Mouse (Mus musculus) liver, postnatal 0 days (tissue): ENCODE measurements around the gene Lrrk2. TPM values are rescaled to one million over a fixed set of nuclear protein-coding genes. Genes with fewer than 3 reads are reported as not detected.

ENCODE experiments used
- ATAC-seq: fragments of 200-750 bp; cut with Nextera tagmentation; 2 replicates; pipeline ENCODE4 v1.8.0; 2017; ENCODE audit warnings: mild to moderate bottlenecking, moderate library complexity
- DNase-seq: peaks from one replicate; pipeline ENCODE4 v3.0.0-alpha.2; 2016
- H3K27ac ChIP-seq: fragments of 300-500 bp; sonication (generic); 2 replicates; pipeline ENCODE4 v1.5.1; 2014; ENCODE audit warnings: antibody characterized with exemption, moderate library complexity, mild to moderate bottlenecking, low read depth
- H3K27me3 ChIP-seq: fragments of 300-500 bp; sonication (generic); 2 replicates; pipeline ENCODE4 v1.6.1; 2014; ENCODE audit warnings: low read length, control low read depth, mixed read lengths; ENCODE audit not compliant: insufficient read depth
- H3K36me3 ChIP-seq: fragments of 300-500 bp; sonication (generic); replicated peaks from 2 replicates; pipeline ENCODE4 v1.6.1; 2014; ENCODE audit warnings: mild to moderate bottlenecking, control low read depth, low read length, moderate library complexity, mixed read lengths; ENCODE audit not compliant: insufficient read depth
- H3K4me1 ChIP-seq: fragments of 300-500 bp; sonication (generic); 2 replicates; pipeline ENCODE4 v1.6.1; 2014; ENCODE audit warnings: antibody characterized with exemption, mild to moderate bottlenecking, control low read depth; ENCODE audit not compliant: insufficient read depth
- H3K4me2 ChIP-seq: fragments of 300-500 bp; sonication (generic); 2 replicates; pipeline ENCODE4 v1.6.1; 2014; ENCODE audit warnings: low read depth, mild to moderate bottlenecking, low read length, moderate library complexity, mixed read lengths
- H3K4me3 ChIP-seq: fragments of 300-500 bp; sonication (generic); 2 replicates; pipeline ENCODE4 v1.5.1; 2014; ENCODE audit warnings: low read depth, low read length
- H3K9ac ChIP-seq: fragments of 300-500 bp; sonication (generic); replicated peaks from 2 replicates; pipeline ENCODE4 v1.6.1; 2014; ENCODE audit warnings: mild to moderate bottlenecking, moderate library complexity
- H3K9me3 ChIP-seq: fragments of 300-500 bp; sonication (generic); 2 replicates; pipeline ENCODE4 v1.6.1; 2016; ENCODE audit warnings: mild to moderate bottlenecking, control low read depth, low read length, mixed read lengths
- CTCF ChIP-seq: sonication (generic); IDR thresholded peaks from 2 replicates; pipeline ENCODE4 v1.5.1; 2016; ENCODE audit warnings: antibody characterized with exemption, low read depth
- EP300 ChIP-seq: IDR thresholded peaks from 2 replicates; pipeline ENCODE4 v1.6.1; 2016; ENCODE audit warnings: antibody characterized with exemption, low read depth, mild to moderate bottlenecking
- WGBS: fragments of 180-500 bp; shearing (Covaris S2); extraction: QIAGEN DNeasy Blood & Tissue Kit; methylation state at CpG from one replicate; pipeline ENCODE4 v1.1.7; 2014; ENCODE audit not compliant: insufficient replicate concordance; 5-methylcytosine and 5-hydroxymethylcytosine counted together
- polyA plus RNA-seq: library from polyadenylated mRNA; unstranded; fragments of >200 nt; fragmentation: Nextera tagmentation; extraction: Ambion mirVana; gene quantifications from 2 replicates; pipeline ENCODE4 v1.2.1, GENCODE M21; 2015

The Lrrk2 gene
- polyA plus RNA-seq, 1 experiment from 2014 or later, result 1.8 TPM

DNA sequence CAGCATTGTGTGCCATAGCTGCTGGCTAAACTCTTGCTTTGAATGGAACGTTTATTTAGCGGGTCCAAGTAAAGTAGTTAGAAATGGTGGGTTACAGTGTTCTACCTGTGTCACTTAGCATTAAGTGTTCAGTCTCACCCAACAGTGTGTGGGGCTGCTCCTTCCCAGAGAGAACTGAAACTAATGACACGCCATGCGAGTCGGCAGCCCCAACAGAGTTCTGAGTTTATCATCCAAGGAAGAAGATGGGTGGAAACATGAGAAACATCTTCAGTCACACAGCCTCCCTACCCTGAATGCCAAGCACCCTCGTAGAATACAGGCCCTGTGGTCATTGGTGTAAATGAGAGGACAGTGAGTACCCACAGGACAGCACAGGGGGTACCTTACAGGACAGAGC, 14.7 kb upstream of the Lrrk2 start:
- no peaks in the 10 kb centered on the region for H3K36me3 ChIP-seq
- no peak for TF ChIP-seq CTCF
- TF ChIP-seq EP300, result no peak
- H3K9ac ChIP-seq, result no peak overlapping the region
- no peak overlapping the region for H3K4me2 ChIP-seq
- DNase-seq (no peak), ATAC-seq (no peak)
- peaks cover 3% of the 10 kb centered on the region; the same call in 1 of the 2 replicates for H3K9me3 ChIP-seq
- H3K4me1 ChIP-seq, result no peaks in the 10 kb centered on the region
- no peak overlapping the region for H3K27ac ChIP-seq
- H3K4me3 ChIP-seq, result no peak overlapping the region
- H3K27me3 ChIP-seq, result no peaks in the 10 kb centered on the region
- 74% methylated on average over 6 of the region's 6 CpGs for WGBS

DNA sequence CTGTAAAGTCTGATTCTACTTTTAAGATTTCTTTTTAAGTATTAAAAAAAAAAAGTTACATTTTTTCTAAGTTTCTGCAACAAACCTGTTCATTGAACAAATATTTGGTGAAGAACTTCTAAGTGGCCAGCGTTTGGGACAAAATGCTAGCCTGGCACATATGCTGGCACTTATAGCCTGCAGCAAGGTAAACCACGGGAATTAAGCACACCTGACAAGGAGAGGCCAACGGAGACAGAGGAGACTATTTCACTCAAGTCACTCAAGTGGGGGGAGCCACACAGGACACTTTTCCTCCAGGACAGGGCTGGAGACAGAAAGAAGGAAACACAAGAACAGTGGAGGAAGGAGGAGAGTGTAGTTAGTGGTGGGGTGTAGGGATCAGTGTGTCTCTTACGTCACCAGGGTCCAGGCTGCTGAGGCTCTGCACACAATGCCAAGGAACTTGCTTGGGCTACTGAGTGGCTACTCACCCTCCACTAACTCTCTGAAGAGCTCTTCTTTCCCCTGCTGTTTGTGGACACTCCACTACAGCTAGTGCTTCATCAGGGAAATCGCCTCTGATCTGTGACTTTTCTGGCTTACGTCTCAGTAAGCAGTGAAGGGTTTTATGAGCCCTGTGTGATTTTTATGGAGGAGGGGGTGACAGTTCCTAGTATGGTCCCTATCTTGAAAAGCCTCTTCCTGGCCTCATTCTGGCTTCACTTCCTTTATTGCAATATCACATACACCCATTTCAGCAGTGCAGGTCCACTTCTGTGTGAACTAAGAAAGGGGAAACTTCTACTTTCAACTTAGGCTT, 12.5 kb upstream of the Lrrk2 start:
- ATAC-seq (peak; percentile 45; the same call in 1 of the 2 replicates), DNase-seq (no peak)
- TF ChIP-seq EP300, result no peak
- no peak for TF ChIP-seq CTCF
- Histone ChIP-seq H3K9ac (no peak overlapping the region), H3K27ac (0 out of 2 replicates have a peak overlapping the region, but pooled peaks have one; percentile 12), H3K4me2 (peak overlapping the region; percentile 0; the same call in 1 of the 2 replicates), H3K4me3 (no peak overlapping the region), H3K36me3 (no peaks in the 10 kb centered on the region), H3K4me1 (no peaks in the 10 kb centered on the region), H3K27me3 (no peaks in the 10 kb centered on the region), H3K9me3 (peaks cover 3% of the 10 kb centered on the region; the same call in 1 of the 2 replicates)
- 57% methylated on average over 6 of the region's 6 CpGs for WGBS

DNA sequence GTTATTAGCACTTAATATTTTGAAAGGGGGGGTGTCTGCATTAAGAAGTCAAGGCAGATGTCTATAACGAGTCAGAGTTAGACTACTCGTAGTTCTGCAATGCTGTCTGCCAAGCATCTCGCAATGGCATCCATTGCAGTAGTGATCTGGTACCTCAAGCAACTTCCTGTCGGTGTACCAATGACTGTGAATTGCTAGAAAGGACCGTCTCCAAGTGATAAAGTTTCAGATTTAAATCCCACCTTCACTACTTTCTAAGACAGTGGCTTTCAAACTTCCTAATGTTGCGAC, 12.0 kb upstream of the Lrrk2 start:
- no peak overlapping the region for H3K4me2 ChIP-seq
- 58% methylated on average over 6 of the region's 6 CpGs for WGBS
- no peak for TF ChIP-seq CTCF
- TF ChIP-seq EP300, result no peak
- no peak overlapping the region for H3K4me3 ChIP-seq
- H3K27me3 ChIP-seq, result no peaks in the 10 kb centered on the region
- H3K4me1 ChIP-seq, result no peaks in the 10 kb centered on the region
- H3K9me3 ChIP-seq, result peaks cover 1% of the 10 kb centered on the region; the same call in 1 of the 2 replicates
- DNase-seq (peak; percentile 18), ATAC-seq (no peak; the same call in 1 of the 2 replicates)
- H3K27ac ChIP-seq, result peak overlapping the region; percentile 12; the same call in 1 of the 2 replicates
- H3K36me3 ChIP-seq, result no peaks in the 10 kb centered on the region
- H3K9ac ChIP-seq, result no peak overlapping the region

DNA sequence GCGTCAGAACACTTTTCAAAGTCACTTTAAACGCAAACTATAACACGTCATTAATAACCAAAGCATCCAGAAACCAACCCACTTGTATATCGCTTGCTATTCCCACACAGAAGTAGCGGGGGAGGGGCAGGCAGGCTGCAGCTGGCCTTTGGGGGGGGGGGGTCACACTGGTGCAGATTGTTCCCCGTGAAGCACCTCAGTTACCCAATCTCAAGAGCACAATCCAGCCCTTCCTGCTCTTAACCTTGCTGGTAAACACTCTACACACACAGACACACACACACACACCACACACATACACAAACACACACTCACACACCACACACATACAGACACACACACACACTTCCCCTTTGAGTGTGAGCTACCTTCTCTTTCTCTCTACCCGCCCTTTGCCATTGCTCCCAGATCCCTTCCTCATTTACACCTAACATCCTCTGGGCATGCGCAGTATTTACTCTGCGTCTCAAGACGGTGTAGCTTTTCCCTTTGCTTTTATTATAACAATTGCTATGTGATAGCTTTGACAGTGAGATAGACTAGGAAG, 8.3 kb upstream of the Lrrk2 start:
- Histone ChIP-seq H3K27me3 (no peaks in the 10 kb centered on the region), H3K4me2 (no peak overlapping the region), H3K9me3 (no peaks in the 10 kb centered on the region), H3K4me1 (no peaks in the 10 kb centered on the region), H3K36me3 (no peaks in the 10 kb centered on the region), H3K27ac (no peak overlapping the region), H3K4me3 (no peak overlapping the region), H3K9ac (no peak overlapping the region)
- DNase-seq, result no peak
- 70% methylated on average over 10 of the region's 10 CpGs for WGBS
- no peak for ATAC-seq
- no peak for TF ChIP-seq CTCF
- no peak for TF ChIP-seq EP300

DNA sequence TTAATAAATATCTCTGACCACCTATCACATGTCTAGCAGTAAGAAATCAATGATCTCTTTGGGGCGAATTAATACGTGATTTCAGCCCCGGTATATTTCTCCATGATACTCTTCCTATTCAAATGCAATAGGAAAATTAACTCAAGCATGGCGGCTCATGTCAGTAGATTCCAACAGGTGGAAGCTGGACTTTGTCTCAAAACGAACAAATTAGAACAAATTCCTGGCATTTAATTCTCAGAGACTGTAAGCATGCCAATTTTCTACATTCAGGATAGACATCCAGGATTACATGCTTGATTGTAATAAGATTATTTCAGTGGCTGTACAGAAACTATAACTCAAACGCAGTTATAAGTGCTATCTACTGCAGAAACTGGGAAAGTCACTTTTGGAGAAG, 7.4 kb upstream of the Lrrk2 start:
- no peaks in the 10 kb centered on the region for H3K36me3 ChIP-seq
- TF ChIP-seq CTCF (no peak), EP300 (no peak)
- no peaks in the 10 kb centered on the region for H3K27me3 ChIP-seq
- no peak overlapping the region for H3K9ac ChIP-seq
- 83% methylated on average over 6 of the region's 6 CpGs for WGBS
- H3K4me2 ChIP-seq, result no peak overlapping the region
- H3K27ac ChIP-seq, result no peak overlapping the region
- ATAC-seq, result no peak
- H3K4me1 ChIP-seq, result no peaks in the 10 kb centered on the region
- no peak for DNase-seq
- H3K4me3 ChIP-seq, result no peak overlapping the region
- H3K9me3 ChIP-seq, result no peaks in the 10 kb centered on the region

DNA sequence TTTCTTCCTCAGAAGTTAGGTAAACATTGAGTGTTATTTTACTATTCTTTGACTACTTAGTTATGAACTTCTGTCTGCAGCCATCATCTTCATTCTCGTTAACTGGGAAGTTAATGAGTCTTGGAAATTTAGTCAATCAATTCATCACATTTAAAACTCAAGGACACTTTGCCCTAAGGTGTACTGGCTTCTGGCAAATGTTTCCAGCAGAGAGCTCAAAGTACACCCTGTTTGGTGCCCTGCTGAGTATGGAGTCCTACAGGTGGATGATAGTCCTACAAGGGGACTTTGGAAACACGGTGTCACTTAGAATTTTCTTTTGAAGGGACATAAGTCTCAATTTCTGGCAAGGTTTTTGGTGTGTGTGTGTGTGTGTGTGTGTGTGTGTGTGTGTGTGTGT, 1.8 kb upstream of the Lrrk2 start:
- 77% methylated on average over 2 of the region's 2 CpGs for whole genome bisulfite sequencing
- peaks cover 5% of the 10 kb centered on the region; the same call in 1 of the 2 replicates for H3K4me1 ChIP-seq
- no peaks in the 10 kb centered on the region for H3K9me3 ChIP-seq
- TF ChIP-seq CTCF, result no peak
- TF ChIP-seq EP300, result no peak
- no peak overlapping the region for H3K4me3 ChIP-seq
- ATAC-seq (no peak), DNase-seq (no peak)
- H3K27me3 ChIP-seq, result no peaks in the 10 kb centered on the region
- no peak overlapping the region for H3K27ac ChIP-seq
- H3K4me2 ChIP-seq, result no peak overlapping the region
- H3K9ac ChIP-seq, result no peak overlapping the region
- no peaks in the 10 kb centered on the region for H3K36me3 ChIP-seq
